Mouse (Mus musculus) kidney, postnatal 4 days (tissue): ENCODE measurements around the gene Olfr155.

Experiments used
- DNase-seq, 2 experiments: peaks; one replicate each; pipeline ENCODE4 v3.0.0; 2021; ENCODE audit warnings: mixed read lengths in 2 of 2

Olfr155 gene

DNA sequence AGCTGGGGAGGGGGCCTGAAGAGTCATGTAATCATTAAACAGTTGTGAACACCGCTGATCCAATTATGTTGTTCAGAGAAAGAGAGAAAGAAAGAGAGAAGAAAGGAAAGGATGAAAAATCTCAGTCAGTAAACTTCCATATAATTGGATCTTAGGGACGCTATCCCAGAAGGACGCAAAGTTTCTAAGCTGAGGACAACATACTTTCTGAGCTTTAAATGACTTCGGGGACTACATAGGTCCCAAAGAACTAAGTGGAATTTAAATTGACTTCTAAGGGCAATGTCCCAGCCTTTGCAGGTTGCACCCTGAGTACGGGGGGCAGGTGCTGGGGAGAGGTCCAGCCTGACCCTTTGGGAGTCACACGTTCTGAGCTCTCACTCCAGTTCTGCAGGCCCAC, at the start of gene Olfr155:
Gene Olfr155, plus strand, starts transcription at position 301 of the 400 bp plus-strand sequence.
- DNase-seq: no peak

GRCm38 (mm10) chr4:43822896-43823550, 28.3 kb upstream of the Olfr155 start:
- no peak for DNase-seq

GRCm38 (mm10) chr4:43823845-43824337, 27.5 kb upstream of the Olfr155 start, which contains the start of gene Olfr156:
Gene Olfr156, minus strand, starts transcription at chr4:43823895.
- peak; percentile 50 to 68 for DNase-seq

GRCm38 (mm10) chr4:43828806-43829205, 22.6 kb upstream of the Olfr155 start:
- no peak for DNase-seq

- peak in 1 of 2 experiments; percentile 4 for DNase-seq
These were observed 19.3 kb upstream of the Olfr155 start for GRCm38 (mm10) chr4:43832031-43832430.

- no peak for DNase-seq
These were observed 17.6 kb upstream of the Olfr155 start for GRCm38 (mm10) chr4:43833752-43834151.

DNA sequence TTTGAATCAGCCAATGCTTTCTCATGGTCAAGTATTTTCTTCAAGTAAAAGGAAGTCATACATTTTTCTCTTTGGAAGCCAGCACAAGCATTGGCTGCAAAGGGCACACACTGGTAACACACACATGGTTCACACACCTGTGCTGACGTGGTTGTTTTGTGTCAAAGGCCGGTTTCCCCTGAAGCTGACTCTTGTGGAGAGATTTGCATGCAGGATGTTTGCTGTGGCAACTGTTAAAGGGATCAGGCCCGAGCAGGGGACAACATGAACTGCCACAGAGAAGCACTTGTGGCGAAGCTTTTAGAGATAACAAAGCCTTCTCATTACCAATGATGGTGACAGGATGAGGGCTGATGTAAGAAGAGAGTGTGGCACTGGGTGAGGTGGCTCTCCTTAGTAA, 16.6 kb upstream of the Olfr155 start:
- no peak for DNase-seq

DNA sequence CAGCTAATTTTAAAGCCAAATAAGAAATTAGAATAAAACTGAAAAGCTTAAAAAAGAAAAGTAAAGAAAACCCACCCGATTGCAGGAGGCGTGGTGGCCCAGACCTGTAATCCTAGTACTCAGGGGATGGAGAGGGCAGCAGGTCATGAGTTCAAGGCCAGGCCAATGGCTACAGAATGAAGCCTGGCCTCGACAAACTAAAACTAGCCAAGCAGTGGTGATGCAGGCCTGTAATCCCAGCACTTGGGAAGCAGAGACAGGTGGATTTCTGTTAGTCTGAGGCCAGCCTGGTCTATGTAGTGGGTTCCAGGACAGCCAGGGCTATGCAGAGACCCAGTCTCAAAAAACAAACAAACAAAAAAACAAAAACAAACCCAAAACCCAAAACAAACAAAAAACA, 13.0 kb upstream of the Olfr155 start:
- no peak for DNase-seq

DNA sequence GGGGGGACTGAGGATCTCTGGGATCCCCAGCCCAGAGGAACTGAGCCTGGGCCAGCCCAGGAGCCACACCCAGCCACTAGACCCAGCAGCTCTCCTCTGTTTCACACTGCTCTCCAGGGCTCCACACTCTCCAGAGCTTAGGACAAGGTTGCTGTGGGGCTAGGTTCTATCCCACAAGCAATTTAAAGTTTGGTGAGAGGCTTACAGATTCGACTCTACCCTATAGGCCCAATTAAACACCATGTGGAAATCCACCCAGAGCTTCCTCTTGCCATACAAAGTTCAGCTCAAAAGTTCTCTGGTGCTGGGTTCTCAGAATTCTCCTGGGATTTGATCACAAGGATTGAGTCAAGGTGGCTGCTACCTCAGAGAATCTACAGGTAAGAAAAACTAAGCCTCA, 11.3 kb upstream of the Olfr155 start, which contains the start of gene Olfr157:
Gene Olfr157, minus strand, starts transcription at position 101 of the 400 bp plus-strand sequence.
- DNase-seq: no peak

DNA sequence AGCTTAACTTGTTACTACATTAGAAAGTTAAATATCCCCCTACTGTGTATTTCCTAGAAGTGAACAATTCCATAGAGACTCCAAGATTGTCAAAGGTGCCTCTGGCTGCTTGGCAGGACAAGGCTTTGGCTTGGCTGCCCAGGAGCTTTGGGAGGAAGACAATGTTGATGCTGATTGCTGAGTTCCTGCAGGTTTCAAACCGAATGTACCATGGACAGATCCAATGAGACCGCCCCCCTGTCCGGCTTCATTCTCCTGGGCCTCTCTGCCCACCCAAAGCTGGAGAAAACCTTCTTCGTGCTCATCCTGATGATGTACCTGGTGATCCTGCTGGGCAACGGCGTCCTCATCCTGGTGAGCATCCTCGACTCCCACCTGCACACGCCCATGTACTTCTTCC, 2.7 kb downstream of the Olfr155 start:
- no peak for DNase-seq

- DNase-seq: no peak
These were observed 8.5 kb downstream of the Olfr155 start for GRCm38 (mm10) chr4:43859886-43860285.

GRCm38 (mm10) chr4:43860744-43861519, 9.6 kb downstream of the Olfr155 start:
- peak; percentile 83 to 84 for DNase-seq

GRCm38 (mm10) chr4:43863298-43863697, 11.9 kb downstream of the Olfr155 start:
- no peak for DNase-seq

GRCm38 (mm10) chr4:43869821-43870220, 18.5 kb downstream of the Olfr155 start:
- DNase-seq: no peak

GRCm38 (mm10) chr4:43874501-43874900, 23.1 kb downstream of the Olfr155 start:
- no peak for DNase-seq

GRCm38 (mm10) chr4:43875160-43875918, 24.0 kb downstream of the Olfr155 start, which contains the start of gene Reck:
Gene Reck, plus strand, starts transcription at chr4:43875530.
- DNase-seq: peak; percentile 96 to 97

DNA sequence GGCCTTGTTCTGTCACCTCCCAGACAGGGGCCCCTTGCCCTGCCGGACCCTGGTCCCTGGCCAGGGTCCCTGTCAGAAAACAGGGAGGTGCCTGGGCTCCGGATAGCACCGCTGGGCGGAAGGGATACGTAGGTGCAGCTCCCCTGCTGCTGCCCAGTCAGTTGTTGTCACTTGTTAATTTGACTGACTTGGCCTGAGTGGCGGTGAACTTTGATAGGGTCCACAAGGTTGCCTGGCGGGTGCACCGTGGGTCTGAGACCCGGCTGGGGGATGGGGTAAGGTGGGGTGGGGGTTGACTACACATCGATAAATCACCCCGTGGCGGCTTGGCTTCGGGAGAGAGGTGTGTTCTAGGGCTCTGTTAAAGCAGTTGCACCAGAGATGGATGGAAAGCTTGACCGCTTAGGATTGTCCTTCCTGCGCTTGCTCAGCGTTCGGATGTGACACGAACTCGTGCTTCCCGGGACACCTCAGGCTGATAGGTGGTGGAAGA, 24.6 kb downstream of the Olfr155 start:
- no peak for DNase-seq

- no peak for DNase-seq
These were observed 25.9 kb downstream of the Olfr155 start for GRCm38 (mm10) chr4:43877230-43877629.

GRCm38 (mm10) chr4:43878121-43878776, 26.9 kb downstream of the Olfr155 start:
- DNase-seq: no peak

- DNase-seq: no peak
These were observed 28.2 kb downstream of the Olfr155 start for GRCm38 (mm10) chr4:43879566-43879965.

DNA sequence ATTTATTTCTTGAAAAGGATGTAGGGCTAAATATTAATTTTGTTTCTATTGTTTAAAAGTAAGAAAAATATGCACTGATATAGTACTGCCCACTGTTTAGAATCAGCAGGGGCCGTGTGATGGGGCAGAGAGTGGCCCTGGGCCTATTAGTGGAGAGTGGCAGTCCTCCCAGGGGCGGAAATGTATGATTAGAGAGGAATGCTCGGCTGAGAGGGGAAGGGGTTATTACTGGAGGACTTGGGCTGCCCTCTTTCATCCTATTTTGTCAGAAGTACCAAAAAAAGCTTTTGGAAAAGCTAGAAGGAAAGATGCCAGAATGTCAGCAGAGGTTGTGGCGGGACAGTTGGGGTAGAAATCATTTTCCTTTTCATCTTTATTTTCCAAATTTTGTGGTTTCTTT, 32.8 kb downstream of the Olfr155 start:
- DNase-seq: peak in 1 of 2 experiments; percentile 21

GRCm38 (mm10) chr4:43891247-43891646, 39.9 kb downstream of the Olfr155 start:
- DNase-seq: no peak
